13 mouse cellular contexts compared by ENCODE assay signal in the genomic region with DNA sequence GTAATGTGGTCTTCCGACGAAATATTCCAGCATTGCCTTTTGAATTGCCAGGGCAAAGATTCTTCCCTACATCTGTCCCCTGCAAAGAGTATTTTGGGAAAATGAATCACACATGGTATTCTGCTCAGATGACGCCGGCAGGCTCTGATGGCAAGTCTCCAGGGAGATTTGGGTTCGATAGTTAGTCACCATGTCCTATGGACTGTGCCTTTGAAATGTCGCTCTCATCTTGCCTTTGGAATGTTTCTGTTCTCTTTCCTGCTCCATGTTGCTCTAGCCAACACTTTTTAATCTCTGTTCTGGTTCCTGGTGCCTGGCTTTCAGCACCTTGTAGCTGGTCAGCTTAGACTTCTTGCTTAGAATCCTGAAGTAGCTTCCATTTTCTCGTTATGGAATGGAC.
DNase-seq lines count a peak whose midpoint lies in the region; ATAC-seq lines count a peak whose summit lies in the region.
"Had no signal": no experiment of that assay in that cellular context is flagged by ENCODE, and none has a peak within 500 bp of the region (broad histone marks: within the 10 kb centered on the region; RNA-seq: fewer than 3 reads in every experiment).

No protein-coding gene starts in this region.

- no peaks in the 10 kb centered on the region for H3K4me1 ChIP-seq in midbrain, embryonic 11.5 days (ENCODE audit: control insufficient read depth, insufficient read depth, low read length)

- ATAC-seq in midbrain, embryonic 11.5 days (ENCODE audit: low FRiP score) = no peak

- H3K27ac ChIP-seq in midbrain, embryonic 11.5 days (ENCODE audit: low read depth, low read length) = no peak overlapping the region
- H3K27ac ChIP-seq: hindbrain, embryonic 14.5 days; liver, embryonic 14.5 days had no signal

- no peak overlapping the region for H3K4me3 ChIP-seq in midbrain, embryonic 11.5 days (ENCODE audit: low read depth, low read length)

- H3K9ac ChIP-seq in midbrain, embryonic 11.5 days (ENCODE audit: low read length) = no peak overlapping the region
- H3K9ac ChIP-seq: hindbrain, embryonic 14.5 days; liver, embryonic 14.5 days had no signal

- no peaks in the 10 kb centered on the region for H3K36me3 ChIP-seq in midbrain, embryonic 11.5 days (ENCODE audit: control insufficient read depth, insufficient read depth, low read length)

- H3K4me2 ChIP-seq in midbrain, embryonic 11.5 days = no peak overlapping the region
- H3K4me2 ChIP-seq: hindbrain, embryonic 14.5 days had no signal

- H3K27me3 ChIP-seq in midbrain, embryonic 11.5 days (ENCODE audit: control insufficient read depth, insufficient read depth, low read length) = no peaks in the 10 kb centered on the region

- no peaks in the 10 kb centered on the region for H3K9me3 ChIP-seq in midbrain, embryonic 11.5 days (ENCODE audit: control insufficient read depth, low read length)

- DNase-seq in cerebellum, postnatal 10 days = peak; percentile 10 to 17
- DNase-seq in cerebellum, adult 9-11 months = no peak
- peak; percentile 28 to 34 for DNase-seq in left cerebral cortex, adult 18-20 months (ENCODE audit: low spot score in 2 of 2)
- no peak for DNase-seq in left cerebral cortex, adult 11 months (ENCODE audit: low spot score)
- peak; percentile 43 to 50 for DNase-seq in frontal cortex, postnatal 36 days (ENCODE audit: low spot score in 2 of 2)
- peak; percentile 10 to 12 for DNase-seq in right cerebral cortex, postnatal 36 days (ENCODE audit: low spot score in 2 of 2)
- no peak for DNase-seq in midbrain, embryonic 11.5 days (ENCODE audit: low spot score, missing footprints)
- no peak for DNase-seq in gastrocnemius, adult 18-20 months (ENCODE audit: low spot score)
- DNase-seq: gastrocnemius, postnatal 10 days; spleen, adult 18-20 months; thymus, adult 18-20 months had no signal

- 75% methylated on average over 7 of the region's 7 CpGs for WGBS in midbrain, embryonic 11.5 days

Comparison
In these comparisons a context has a peak if more than half of its experiments do, and no peak if none do; other contexts are left out.
1. DNase-seq: peak in cerebellum, postnatal 10 days (2 of 2), left cerebral cortex, adult 18-20 months (2 of 2), frontal cortex, postnatal 36 days (2 of 2) and right cerebral cortex, postnatal 36 days (2 of 2); none in cerebellum, adult 9-11 months (single experiment), left cerebral cortex, adult 11 months (single experiment), midbrain, embryonic 11.5 days (single experiment) and gastrocnemius, adult 18-20 months (single experiment).